Mouse (Mus musculus) lung, adult 2 months (tissue): Measurements from ENCODE around the gene Patz1.

Source experiments
- CTCF ChIP-seq: fragments of 200-500 bp; IDR thresholded peaks from 2 replicates; pipeline ENCODE4 v1.5.1; 2011; ENCODE audit warnings: mild to moderate bottlenecking, low read length, control low read depth; ENCODE audit not compliant: insufficient read depth
- POLR2A ChIP-seq: fragments of 200-500 bp; IDR thresholded peaks from 2 replicates; pipeline ENCODE4 v1.6.1; 2011; ENCODE audit warnings: low read depth, mild to moderate bottlenecking, control low read depth, low read length, borderline replicate concordance; ENCODE audit errors: extremely low read depth

DNA sequence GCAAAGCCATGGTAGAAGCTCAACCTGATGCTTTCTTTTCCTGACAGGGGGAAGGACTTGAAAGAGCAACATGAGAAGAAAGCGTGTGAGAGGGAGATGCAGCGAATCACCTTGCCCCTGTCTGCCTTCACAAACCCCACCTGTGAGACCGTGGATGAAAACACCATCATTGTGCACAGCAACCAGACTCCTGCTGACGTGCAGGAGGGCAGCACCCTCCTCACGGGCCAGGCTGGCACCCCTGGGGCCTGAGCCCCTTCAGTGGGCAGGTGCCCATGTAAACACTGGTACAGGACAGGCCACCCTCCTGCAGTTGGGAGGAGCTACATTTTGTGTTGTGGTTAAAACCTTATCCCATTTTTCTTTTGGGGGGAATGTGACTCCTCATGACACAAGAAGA lies 52.8 kb downstream of the Patz1 start:
- TF ChIP-seq CTCF (no peak), POLR2A (no peak)
